Mouse (Mus musculus) cerebellum, adult 11-12 months (tissue): ENCODE data around the gene Ccl21b.
"Not testable (repeated sequence)": the region's sequence is repeated elsewhere in the genome, so short reads cannot be mapped to it uniquely, and the experiment has no call there.

Source experiments
- DNase-seq: peaks from one replicate; pipeline ENCODE4 v3.0.0; 2022

Gene Ccl21b

GRCm38 (mm10) chr4:42255467-42255866 lies at the start of gene Ccl21b:
TSS of gene Ccl21b (plus strand) at chr4:42255767.
- not testable (repeated sequence) for DNase-seq

GRCm38 (mm10) chr4:42240339-42240738 lies 15.2 kb upstream of the Ccl21b start, which contains the start of gene Gm10600:
TSS of gene Gm10600 (plus strand) at chr4:42240639.
- not testable (repeated sequence) for DNase-seq

GRCm38 (mm10) chr4:42293967-42294366 lies 38.4 kb downstream of the Ccl21b start, which contains the start of gene Gm21953:
TSS of gene Gm21953 (plus strand) at chr4:42294267.
- not testable (repeated sequence) for DNase-seq
